Mouse (Mus musculus) thymus, postnatal 4 days (tissue): ENCODE measurements at regions not wholly inside any gene's neighbourhood (a gene's known extent, or its start where the extent isn't known, plus 50 kb on each side); places are given as distances from the start of the nearest gene placed in this dataset.
"Not testable (repeated sequence)": the region's sequence is repeated elsewhere in the genome, so short reads cannot be mapped to it uniquely, and the experiment has no call there.

Experiments
- DNase-seq: peaks from one replicate; pipeline ENCODE4 v3.0.0; 2021

DNA sequence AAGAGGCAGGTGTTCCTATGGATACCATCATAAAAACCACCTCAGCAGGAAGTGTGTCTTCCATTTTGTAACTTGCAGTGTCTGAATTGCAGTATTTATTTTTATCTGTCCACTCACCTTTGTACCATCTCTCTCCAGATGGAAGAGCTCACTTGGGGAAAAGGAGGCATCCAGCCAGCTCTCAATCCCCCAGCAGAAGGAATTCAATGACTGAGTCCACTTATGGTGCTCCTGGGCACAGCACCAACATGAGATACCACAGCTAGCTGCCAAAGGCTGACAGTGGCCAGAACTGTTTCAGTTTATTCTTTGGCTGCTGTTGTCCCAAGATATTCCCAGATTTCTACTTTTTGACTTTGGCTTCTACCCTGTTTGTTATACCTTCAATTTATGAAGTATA lies 136.6 kb upstream of the Rps6ka3 start:
- DNase-seq = no peak

DNA sequence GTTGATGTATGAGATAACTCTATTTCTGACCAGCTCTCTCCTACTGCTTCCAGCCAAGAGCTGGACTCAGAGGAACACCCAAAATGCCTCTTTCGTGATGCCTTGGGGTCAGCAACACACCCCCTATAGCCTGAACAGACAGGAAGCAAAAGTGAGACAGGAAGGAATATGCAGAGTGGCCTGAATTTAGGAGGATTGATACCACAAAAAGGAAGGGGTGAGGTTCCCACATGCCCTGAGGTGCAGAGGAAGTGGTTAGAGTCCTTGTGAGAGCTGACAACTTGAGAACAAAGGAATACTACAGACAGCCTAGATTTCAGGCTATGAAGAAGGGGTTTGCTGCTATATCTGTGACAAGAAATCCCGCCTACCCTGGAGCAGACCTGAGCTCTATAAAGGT lies 129.6 kb upstream of the Rps6ka3 start:
- DNase-seq = peak; percentile 19

- not testable (repeated sequence) for DNase-seq
Observed at GRCm38 (mm10) chrX:159110651-159111050, 99.5 kb upstream of the Rps6ka3 start.

GRCm38 (mm10) chrX:159116210-159116609 lies 93.9 kb upstream of the Rps6ka3 start:
- no peak for DNase-seq

DNA sequence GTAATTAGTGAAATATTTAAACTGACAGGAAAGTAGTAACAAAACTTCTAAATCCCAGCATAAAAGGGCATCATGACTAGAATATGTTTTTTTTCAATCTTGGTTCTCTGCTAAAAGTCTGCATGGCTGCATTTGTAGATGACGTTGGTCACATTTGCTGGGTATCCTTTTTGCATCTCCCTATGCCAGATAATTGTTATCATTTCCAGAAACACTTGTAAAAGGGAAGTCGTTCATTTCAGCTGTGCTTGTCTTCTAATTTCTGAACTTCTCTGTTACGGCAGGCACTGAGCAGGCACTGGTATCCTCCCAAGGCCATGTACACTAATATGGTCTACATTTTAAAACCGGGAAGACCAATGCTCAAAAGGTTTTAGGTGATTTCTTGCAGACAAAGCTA lies 69.6 kb upstream of the Rps6ka3 start:
- DNase-seq = no peak

- DNase-seq = no peak
Observed at GRCm38 (mm10) chrX:159143278-159143677, 66.8 kb upstream of the Rps6ka3 start.

- no peak for DNase-seq
Observed at GRCm38 (mm10) chrX:159144674-159145073, 65.4 kb upstream of the Rps6ka3 start.

DNA sequence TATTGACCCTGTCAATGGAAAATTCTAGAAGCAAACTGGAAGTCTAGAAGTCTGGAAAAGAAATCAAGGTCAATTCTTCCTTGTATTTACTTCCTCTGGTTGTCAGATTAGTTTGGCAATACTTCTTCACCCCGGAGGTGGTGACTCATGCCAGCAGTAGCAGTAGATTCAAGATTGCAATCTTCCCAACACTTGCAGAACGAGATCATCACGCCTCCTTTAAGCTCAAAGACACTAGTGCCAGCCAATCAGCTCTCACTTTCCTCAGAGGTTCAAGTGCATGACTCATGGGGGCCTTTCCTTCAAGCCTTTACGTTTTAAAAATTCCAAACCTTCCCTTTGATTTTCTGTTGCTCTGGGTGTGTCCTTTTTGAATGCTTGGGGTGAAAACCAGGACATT lies 64.9 kb upstream of the Rps6ka3 start:
- no peak for DNase-seq

DNA sequence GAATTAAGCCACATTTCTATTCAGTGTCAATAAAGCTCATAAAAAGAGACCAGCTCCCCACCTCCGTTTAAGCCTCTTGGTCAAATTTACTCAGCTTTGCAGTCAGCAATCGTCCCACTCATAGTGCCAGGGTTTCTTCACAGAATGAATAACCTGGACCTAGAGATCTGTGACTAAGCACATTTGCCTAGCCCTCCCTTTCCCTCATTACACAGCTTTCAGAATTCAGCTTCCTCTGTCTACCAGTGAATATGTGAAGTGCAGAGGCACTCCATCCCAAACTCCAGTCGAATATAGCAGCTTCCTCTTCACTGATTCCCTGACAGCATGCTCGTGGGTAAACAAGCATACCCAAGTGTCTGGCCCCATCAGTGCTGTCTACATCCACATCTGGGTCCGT lies 54.3 kb upstream of the Rps6ka3 start:
- no peak for DNase-seq

GRCm38 (mm10) chrX:159156976-159157375 lies 53.1 kb upstream of the Rps6ka3 start:
- no peak for DNase-seq

- DNase-seq = no peak
Observed at GRCm38 (mm10) chrX:159159727-159160126, 50.4 kb upstream of the Rps6ka3 start.
